Mouse (Mus musculus): ENCODE data around the gene Gm38392.
"Not testable (repeated sequence)": the region's sequence is repeated elsewhere in the genome, so short reads cannot be mapped to it uniquely, and the experiment has no call there.

Gm38392 gene

GRCm38 (mm10) chr3:88276529-88277143, 10.4 kb downstream of the Gm38392 start:
- DNase-seq: peak; percentile 19

GRCm38 (mm10) chr3:88276121-88276520, 10.9 kb downstream of the Gm38392 start:
- DNase-seq: no peak

GRCm38 (mm10) chr3:88274002-88274401, 13.0 kb downstream of the Gm38392 start:
- DNase-seq: no peak

- DNase-seq: no peak
These were observed 15.2 kb downstream of the Gm38392 start for GRCm38 (mm10) chr3:88271859-88272258.

- DNase-seq: not testable (repeated sequence)
These were observed 15.7 kb downstream of the Gm38392 start for GRCm38 (mm10) chr3:88271298-88271697.

- DNase-seq: no peak
These were observed 18.0 kb downstream of the Gm38392 start for GRCm38 (mm10) chr3:88268991-88269390.

GRCm38 (mm10) chr3:88268014-88268413, 19.0 kb downstream of the Gm38392 start:
- DNase-seq: not testable (repeated sequence)

GRCm38 (mm10) chr3:88262346-88262745, 24.7 kb downstream of the Gm38392 start:
- no peak for DNase-seq

- no peak for DNase-seq
These were observed 30.6 kb downstream of the Gm38392 start for GRCm38 (mm10) chr3:88256382-88256781.

GRCm38 (mm10) chr3:88255950-88256349, 31.1 kb downstream of the Gm38392 start:
- DNase-seq: no peak

GRCm38 (mm10) chr3:88254268-88254926, 32.6 kb downstream of the Gm38392 start, which contains the start of gene Rhbg:
TSS of gene Rhbg (minus strand) at chr3:88254709.
- DNase-seq: no peak

GRCm38 (mm10) chr3:88252739-88253138, 34.3 kb downstream of the Gm38392 start:
- no peak for DNase-seq

- DNase-seq: peak; percentile 4
These were observed 38.6 kb downstream of the Gm38392 start for GRCm38 (mm10) chr3:88248406-88248805.

- no peak for DNase-seq
These were observed 39.3 kb downstream of the Gm38392 start for GRCm38 (mm10) chr3:88247666-88248065.

- DNase-seq: peak; percentile 74
These were observed 41.2 kb downstream of the Gm38392 start for GRCm38 (mm10) chr3:88245811-88246210.

GRCm38 (mm10) chr3:88244071-88244470, 42.9 kb downstream of the Gm38392 start:
- DNase-seq: peak; percentile 14

- DNase-seq: peak; percentile 70
These were observed 44.5 kb downstream of the Gm38392 start for GRCm38 (mm10) chr3:88242531-88242930.

GRCm38 (mm10) chr3:88241045-88241786, 45.8 kb downstream of the Gm38392 start:
- peak; percentile 2 for DNase-seq

GRCm38 (mm10) chr3:88239446-88239845, 47.6 kb downstream of the Gm38392 start:
- DNase-seq: peak; percentile 42

GRCm38 (mm10) chr3:88238866-88239391, 48.1 kb downstream of the Gm38392 start:
- DNase-seq: peak; percentile 42

- peak; percentile 4 for DNase-seq
These were observed 49.3 kb downstream of the Gm38392 start for GRCm38 (mm10) chr3:88237556-88238194.

GRCm38 (mm10) chr3:88237161-88237555, 49.9 kb downstream of the Gm38392 start:
- no peak for DNase-seq

- no peak for DNase-seq
These were observed 51.4 kb downstream of the Gm38392 start for GRCm38 (mm10) chr3:88235616-88236015.
